Mouse (Mus musculus): ENCODE results near the gene Ppp2r5d. TPM values are rescaled to one million over a fixed set of nuclear protein-coding genes. Genes with fewer than 3 reads are reported as not detected.

The Ppp2r5d gene
- polyA plus RNA-seq, 1 experiment from 2014 or later, result 51.0 TPM

GRCm38 (mm10) chr17:46669911-46670310 lies 35.0 kb downstream of the Ppp2r5d start:
- no peaks in the 10 kb centered on the region for H3K27me3 ChIP-seq (ENCODE audit: insufficient read depth, low read length)
- ATAC-seq (replicated peaks; ENCODE audit: low FRiP score, low read depth) (no peak), DNase-seq (ENCODE audit: low spot score) (no peak)
- TF ChIP-seq CTCF (IDR thresholded peaks at IDR 0.05; ENCODE audit: low read depth), result no peak
- no peak overlapping the region for H3K9ac ChIP-seq (ENCODE audit: low read depth, low read length)
- peaks cover 37% of the 10 kb centered on the region for H3K36me3 ChIP-seq (ENCODE audit: insufficient read depth, low read length)
- WGBS, result 95% methylated on average over 10 of the region's 10 CpGs
- peaks cover 11% of the 10 kb centered on the region; the same call in 1 of the 2 replicates for H3K4me1 ChIP-seq (replicated peaks; ENCODE audit: insufficient read depth, low read length)
- no peak overlapping the region for H3K27ac ChIP-seq
- H3K4me3 ChIP-seq (replicated peaks; ENCODE audit: low read depth, low read length), result no peak overlapping the region
- no peaks in the 10 kb centered on the region for H3K9me3 ChIP-seq (replicated peaks; ENCODE audit: low read length)
- H3K4me2 ChIP-seq (ENCODE audit: low read length), result no peak overlapping the region

GRCm38 (mm10) chr17:46667712-46668111 lies 37.2 kb downstream of the Ppp2r5d start:
- no peak for TF ChIP-seq CTCF (IDR thresholded peaks at IDR 0.05; ENCODE audit: low read depth)
- no peak overlapping the region for H3K4me2 ChIP-seq (ENCODE audit: low read length)
- H3K4me1 ChIP-seq (replicated peaks; ENCODE audit: insufficient read depth, low read length), result no peaks in the 10 kb centered on the region
- ATAC-seq (replicated peaks; ENCODE audit: low FRiP score, low read depth), result 0 out of 2 replicates have a peak, but pooled peaks have one; percentile 37
- no peaks in the 10 kb centered on the region for H3K9me3 ChIP-seq (replicated peaks; ENCODE audit: low read length)
- DNase-seq (ENCODE audit: low spot score), result no peak
- H3K4me3 ChIP-seq (replicated peaks; ENCODE audit: low read depth, low read length), result no peak overlapping the region
- no peaks in the 10 kb centered on the region for H3K27me3 ChIP-seq (ENCODE audit: insufficient read depth, low read length)
- H3K9ac ChIP-seq (ENCODE audit: low read depth, low read length), result no peak overlapping the region
- H3K27ac ChIP-seq, result no peak overlapping the region
- 83% methylated on average over 16 of the region's 16 CpGs for WGBS
- H3K36me3 ChIP-seq (ENCODE audit: insufficient read depth, low read length), result peaks cover 58% of the 10 kb centered on the region

- Histone ChIP-seq H3K27me3 (ENCODE audit: insufficient read depth, low read length) (no peaks in the 10 kb centered on the region), H3K4me2 (ENCODE audit: low read length) (no peak overlapping the region), H3K9ac (ENCODE audit: low read depth, low read length) (no peak overlapping the region), H3K27ac (no peak overlapping the region), H3K4me3 (replicated peaks; ENCODE audit: low read depth, low read length) (no peak overlapping the region), H3K36me3 (ENCODE audit: insufficient read depth, low read length) (peaks cover 80% of the 10 kb centered on the region), H3K4me1 (replicated peaks; ENCODE audit: insufficient read depth, low read length) (no peaks in the 10 kb centered on the region), H3K9me3 (replicated peaks; ENCODE audit: low read length) (no peaks in the 10 kb centered on the region)
- DNase-seq (ENCODE audit: low spot score) (no peak), ATAC-seq (replicated peaks; ENCODE audit: low FRiP score, low read depth) (no peak)
- WGBS, result 55% methylated on average over 5 of the region's 5 CpGs
- TF ChIP-seq CTCF (IDR thresholded peaks at IDR 0.05; ENCODE audit: low read depth), result no peak
Observed at GRCm38 (mm10) chr17:46662730-46663129, 42.2 kb downstream of the Ppp2r5d start.

GRCm38 (mm10) chr17:46661981-46662380 lies 42.9 kb downstream of the Ppp2r5d start:
- Histone ChIP-seq H3K9ac (ENCODE audit: low read depth, low read length) (no peak overlapping the region), H3K4me3 (replicated peaks; ENCODE audit: low read depth, low read length) (no peak overlapping the region), H3K27me3 (ENCODE audit: insufficient read depth, low read length) (no peaks in the 10 kb centered on the region), H3K27ac (no peak overlapping the region), H3K4me1 (replicated peaks; ENCODE audit: insufficient read depth, low read length) (no peaks in the 10 kb centered on the region), H3K9me3 (replicated peaks; ENCODE audit: low read length) (no peaks in the 10 kb centered on the region), H3K4me2 (ENCODE audit: low read length) (no peak overlapping the region), H3K36me3 (ENCODE audit: insufficient read depth, low read length) (peaks cover 84% of the 10 kb centered on the region)
- 82% methylated on average over 12 of the region's 12 CpGs for WGBS
- DNase-seq (ENCODE audit: low spot score), result no peak
- no peak for TF ChIP-seq CTCF (IDR thresholded peaks at IDR 0.05; ENCODE audit: low read depth)
- ATAC-seq (replicated peaks; ENCODE audit: low FRiP score, low read depth), result no peak

GRCm38 (mm10) chr17:46661351-46661750 lies 43.6 kb downstream of the Ppp2r5d start:
- TF ChIP-seq CTCF (IDR thresholded peaks at IDR 0.05; ENCODE audit: low read depth), result no peak
- ATAC-seq (replicated peaks; ENCODE audit: low FRiP score, low read depth), result no peak
- Histone ChIP-seq H3K27ac (no peak overlapping the region), H3K4me3 (replicated peaks; ENCODE audit: low read depth, low read length) (no peak overlapping the region), H3K9ac (ENCODE audit: low read depth, low read length) (no peak overlapping the region), H3K4me2 (ENCODE audit: low read length) (no peak overlapping the region), H3K27me3 (ENCODE audit: insufficient read depth, low read length) (no peaks in the 10 kb centered on the region), H3K4me1 (replicated peaks; ENCODE audit: insufficient read depth, low read length) (0 out of 2 replicates have a peak, but pooled peaks cover under 1% of the 10 kb centered on the region), H3K9me3 (replicated peaks; ENCODE audit: low read length) (no peaks in the 10 kb centered on the region), H3K36me3 (ENCODE audit: insufficient read depth, low read length) (peaks cover 84% of the 10 kb centered on the region)
- no peak for DNase-seq (ENCODE audit: low spot score)
- WGBS, result 92% methylated on average over 9 of the region's 9 CpGs

GRCm38 (mm10) chr17:46656054-46656453 lies 48.9 kb downstream of the Ppp2r5d start:
- Histone ChIP-seq H3K27me3 (ENCODE audit: insufficient read depth, low read length) (no peaks in the 10 kb centered on the region), H3K9ac (ENCODE audit: low read depth, low read length) (no peak overlapping the region), H3K4me2 (ENCODE audit: low read length) (no peak overlapping the region), H3K4me1 (replicated peaks; ENCODE audit: insufficient read depth, low read length) (peaks cover 17% of the 10 kb centered on the region; the same call in 1 of the 2 replicates), H3K27ac (no peak overlapping the region), H3K4me3 (replicated peaks; ENCODE audit: low read depth, low read length) (no peak overlapping the region), H3K36me3 (ENCODE audit: insufficient read depth, low read length) (peaks cover 61% of the 10 kb centered on the region), H3K9me3 (replicated peaks; ENCODE audit: low read length) (no peaks in the 10 kb centered on the region)
- no peak for DNase-seq (ENCODE audit: low spot score)
- ATAC-seq (replicated peaks; ENCODE audit: low FRiP score, low read depth), result no peak
- no peak for TF ChIP-seq CTCF (IDR thresholded peaks at IDR 0.05; ENCODE audit: low read depth)
- 62% methylated on average over 6 of the region's 6 CpGs for WGBS

Data from kidney, postnatal 0 days (tissue).